Mouse (Mus musculus) thymus, postnatal 25 days (tissue): ENCODE measurements around the gene Nppa.

Source experiments
- DNase-seq: peaks from one replicate; pipeline ENCODE4 v3.0.0; 2022

Gene Nppa

GRCm38 (mm10) chr4:148000202-148000772, at the start of gene Nppa:
Gene Nppa, plus strand, starts transcription at chr4:148000722.
- DNase-seq, result no peak

GRCm38 (mm10) chr4:147953590-147953989, 46.9 kb upstream of the Nppa start:
- peak; percentile 21 for DNase-seq

GRCm38 (mm10) chr4:147957141-147957540, 43.4 kb upstream of the Nppa start:
- DNase-seq, result no peak

- peak; percentile 67 for DNase-seq
These were observed 40.4 kb upstream of the Nppa start for GRCm38 (mm10) chr4:147959881-147960831.

GRCm38 (mm10) chr4:147962781-147963180, 37.7 kb upstream of the Nppa start:
- DNase-seq, result no peak

GRCm38 (mm10) chr4:147963623-147964022, 36.9 kb upstream of the Nppa start:
- DNase-seq, result no peak

- DNase-seq, result no peak
These were observed 34.8 kb upstream of the Nppa start for GRCm38 (mm10) chr4:147965712-147966111.

- no peak for DNase-seq
These were observed 31.7 kb upstream of the Nppa start for GRCm38 (mm10) chr4:147968816-147969215.

GRCm38 (mm10) chr4:147969337-147969736, 31.2 kb upstream of the Nppa start:
- DNase-seq, result no peak

GRCm38 (mm10) chr4:147976237-147976636, 24.3 kb upstream of the Nppa start:
- no peak for DNase-seq

GRCm38 (mm10) chr4:147977726-147978125, 22.8 kb upstream of the Nppa start:
- no peak for DNase-seq

- DNase-seq, result no peak
These were observed 22.1 kb upstream of the Nppa start for GRCm38 (mm10) chr4:147978391-147978790.

- DNase-seq, result no peak
These were observed 21.1 kb upstream of the Nppa start for GRCm38 (mm10) chr4:147979441-147979860.

GRCm38 (mm10) chr4:147985205-147986132, 15.1 kb upstream of the Nppa start, which contains the start of gene Nppb:
Gene Nppb, plus strand, starts transcription at chr4:147985788.
- no peak for DNase-seq

GRCm38 (mm10) chr4:147993571-147994095, 6.9 kb upstream of the Nppa start:
- DNase-seq, result no peak

GRCm38 (mm10) chr4:147995311-147995710, 5.2 kb upstream of the Nppa start:
- DNase-seq, result no peak

- no peak for DNase-seq
These were observed 679 bp downstream of the Nppa start for GRCm38 (mm10) chr4:148001013-148001789.

- no peak for DNase-seq
These were observed 1.3 kb downstream of the Nppa start for GRCm38 (mm10) chr4:148001866-148002265.

GRCm38 (mm10) chr4:148004361-148004760, 3.8 kb downstream of the Nppa start:
- DNase-seq, result no peak

GRCm38 (mm10) chr4:148008412-148008811, 7.9 kb downstream of the Nppa start:
- DNase-seq, result peak; percentile 13

GRCm38 (mm10) chr4:148009641-148010040, 9.1 kb downstream of the Nppa start:
- no peak for DNase-seq

GRCm38 (mm10) chr4:148011332-148011731, 10.8 kb downstream of the Nppa start:
- DNase-seq, result no peak
